Mouse (Mus musculus) ES-Bruce4 (cell line): ENCODE measurements around the gene Plekha8. TPM values are rescaled to one million over a fixed set of nuclear protein-coding genes. Genes with fewer than 3 reads are reported as not detected.
A peak's percentile ranks its signal among the peaks of the same experiment; 100 is the strongest.

Source experiments
- H3K27ac ChIP-seq: 2 replicates; pipeline ENCODE4 v1.5.1; 2012; ENCODE audit warnings: low read length, inconsistent platforms; ENCODE audit not compliant: insufficient read depth
- H3K27me3 ChIP-seq: 2 replicates; pipeline ENCODE4 v1.6.1; 2012; ENCODE audit warnings: mild to moderate bottlenecking, low read length, inconsistent platforms; ENCODE audit not compliant: control insufficient read depth, poor library complexity, insufficient read depth, severe bottlenecking
- H3K36me3 ChIP-seq: 2 replicates; pipeline ENCODE4 v1.6.1; 2012; ENCODE audit warnings: inconsistent platforms, mild to moderate bottlenecking, low read length, moderate library complexity; ENCODE audit not compliant: control insufficient read depth, poor library complexity, insufficient read depth, severe bottlenecking
- H3K4me1 ChIP-seq: one replicate; pipeline ENCODE4 v1.8.1; 2011; ENCODE audit warnings: low read length; ENCODE audit not compliant: control insufficient read depth, insufficient read depth
- H3K4me3 ChIP-seq: 2 replicates; pipeline ENCODE4 v1.5.1; 2011; ENCODE audit warnings: low read depth, mild to moderate bottlenecking, low read length
- H3K9ac ChIP-seq: 2 replicates; pipeline ENCODE4 v1.6.1; 2012; ENCODE audit warnings: low read depth, mild to moderate bottlenecking, inconsistent platforms; ENCODE audit not compliant: poor library complexity, severe bottlenecking
- H3K9me3 ChIP-seq: replicated peaks from 2 replicates; pipeline ENCODE4 v1.6.1; 2012; ENCODE audit warnings: mild to moderate bottlenecking, low read length, inconsistent platforms; ENCODE audit not compliant: control insufficient read depth, poor library complexity, insufficient read depth, severe bottlenecking
- CTCF ChIP-seq: IDR thresholded peaks from one replicate; pipeline ENCODE4 v1.8.1; 2011; ENCODE audit warnings: low read depth, low read length
- EP300 ChIP-seq: IDR thresholded peaks from 2 replicates; pipeline ENCODE4 v1.6.1; 2011; ENCODE audit warnings: low read depth, low read length; ENCODE audit not compliant: insufficient read depth
- POLR2A ChIP-seq: IDR thresholded peaks from one replicate; pipeline ENCODE4 v1.8.1; 2011; ENCODE audit warnings: low read length; ENCODE audit not compliant: insufficient read depth
- polyA plus RNA-seq: library from polyadenylated mRNA; stranded (reverse); fragments of >200 nt; gene quantifications from 2 replicates; pipeline ENCODE4 v1.2.4, GENCODE M21; 2011; ENCODE audit warnings: low read depth; ENCODE audit not compliant: missing spikeins, insufficient read depth, insufficient read length

The Plekha8 gene
- polyA plus RNA-seq, 1 experiment: 15.0 TPM

- H3K27me3 ChIP-seq: no peaks in the 10 kb centered on the region
- H3K9ac ChIP-seq: no peak overlapping the region
- no peaks in the 10 kb centered on the region for H3K4me1 ChIP-seq
- H3K27ac ChIP-seq: no peak overlapping the region
- no peaks in the 10 kb centered on the region for H3K9me3 ChIP-seq
- no peak overlapping the region for H3K4me3 ChIP-seq
- TF ChIP-seq CTCF (no peak), EP300 (no peak), POLR2A (no peak)
- no peaks in the 10 kb centered on the region for H3K36me3 ChIP-seq
Observed at GRCm38 (mm10) chr6:54620357-54620756, 25.4 kb downstream of the Plekha8 start.

- Histone ChIP-seq H3K9ac (no peak overlapping the region), H3K4me1 (no peaks in the 10 kb centered on the region), H3K27me3 (no peaks in the 10 kb centered on the region), H3K27ac (no peak overlapping the region), H3K4me3 (no peak overlapping the region), H3K9me3 (no peaks in the 10 kb centered on the region), H3K36me3 (no peaks in the 10 kb centered on the region)
- TF ChIP-seq CTCF (no peak), EP300 (no peak), POLR2A (no peak)
Observed at GRCm38 (mm10) chr6:54628381-54628780, 33.5 kb downstream of the Plekha8 start.

- no peak overlapping the region for H3K4me3 ChIP-seq
- no peak overlapping the region for H3K9ac ChIP-seq
- no peaks in the 10 kb centered on the region for H3K4me1 ChIP-seq
- H3K36me3 ChIP-seq: no peaks in the 10 kb centered on the region
- peak; percentile 59 for TF ChIP-seq CTCF
- no peak for TF ChIP-seq EP300
- no peak for TF ChIP-seq POLR2A
- H3K27ac ChIP-seq: no peak overlapping the region
- H3K27me3 ChIP-seq: no peaks in the 10 kb centered on the region
- no peaks in the 10 kb centered on the region for H3K9me3 ChIP-seq
Observed at GRCm38 (mm10) chr6:54629734-54630133, 34.8 kb downstream of the Plekha8 start.

GRCm38 (mm10) chr6:54631462-54631861 lies 36.6 kb downstream of the Plekha8 start:
- no peak for TF ChIP-seq EP300
- no peak for TF ChIP-seq CTCF
- no peak for TF ChIP-seq POLR2A
- no peak overlapping the region for H3K9ac ChIP-seq
- no peaks in the 10 kb centered on the region for H3K4me1 ChIP-seq
- no peaks in the 10 kb centered on the region for H3K27me3 ChIP-seq
- H3K36me3 ChIP-seq: no peaks in the 10 kb centered on the region
- no peak overlapping the region for H3K27ac ChIP-seq
- H3K4me3 ChIP-seq: no peak overlapping the region
- H3K9me3 ChIP-seq: no peaks in the 10 kb centered on the region

GRCm38 (mm10) chr6:54639877-54640276 lies 45.0 kb downstream of the Plekha8 start:
- no peak overlapping the region for H3K4me3 ChIP-seq
- no peaks in the 10 kb centered on the region for H3K9me3 ChIP-seq
- no peak overlapping the region for H3K27ac ChIP-seq
- TF ChIP-seq CTCF (no peak), POLR2A (no peak), EP300 (no peak)
- H3K4me1 ChIP-seq: no peaks in the 10 kb centered on the region
- no peak overlapping the region for H3K9ac ChIP-seq
- no peaks in the 10 kb centered on the region for H3K27me3 ChIP-seq
- no peaks in the 10 kb centered on the region for H3K36me3 ChIP-seq

GRCm38 (mm10) chr6:54641953-54642352 lies 47.0 kb downstream of the Plekha8 start:
- Histone ChIP-seq H3K9ac (no peak overlapping the region), H3K36me3 (no peaks in the 10 kb centered on the region), H3K9me3 (no peaks in the 10 kb centered on the region), H3K4me3 (no peak overlapping the region), H3K27ac (no peak overlapping the region), H3K4me1 (no peaks in the 10 kb centered on the region), H3K27me3 (no peaks in the 10 kb centered on the region)
- no peak for TF ChIP-seq CTCF
- TF ChIP-seq EP300: no peak
- TF ChIP-seq POLR2A: no peak
